Mouse (Mus musculus): ENCODE results near the gene Gm37419. TPM values are rescaled to one million over a fixed set of nuclear protein-coding genes. Genes with fewer than 3 reads are reported as not detected.

Gene Gm37419
- polyA plus RNA-seq, 1 experiment, result not detected

GRCm38 (mm10) chr16:24025442-24025841, 37.2 kb downstream of the Gm37419 start:
- Histone ChIP-seq H3K27me3 (ENCODE audit: control insufficient read depth, insufficient read depth, low read length) (no peaks in the 10 kb centered on the region), H3K4me3 (replicated peaks; ENCODE audit: insufficient read depth, low read depth, low read length) (no peak overlapping the region), H3K4me1 (ENCODE audit: control insufficient read depth, insufficient read depth, low read length) (no peaks in the 10 kb centered on the region), H3K27ac (ENCODE audit: insufficient read depth, low read length) (no peak overlapping the region)
- TF ChIP-seq CTCF (IDR thresholded peaks at IDR 0.05; ENCODE audit: borderline replicate concordance, insufficient read depth, low read depth, low read length), result no peak
- TF ChIP-seq POLR2A (IDR thresholded peaks at IDR 0.05; ENCODE audit: borderline replicate concordance, insufficient read depth, low read length), result no peak
- 76% methylated on average over 7 of the region's 7 CpGs for WGBS
- DNase-seq, result no peak

- Histone ChIP-seq H3K4me3 (replicated peaks; ENCODE audit: insufficient read depth, low read depth, low read length) (no peak overlapping the region), H3K4me1 (ENCODE audit: control insufficient read depth, insufficient read depth, low read length) (no peaks in the 10 kb centered on the region), H3K27ac (ENCODE audit: insufficient read depth, low read length) (no peak overlapping the region), H3K27me3 (ENCODE audit: control insufficient read depth, insufficient read depth, low read length) (no peaks in the 10 kb centered on the region)
- no peak for DNase-seq
- TF ChIP-seq POLR2A (IDR thresholded peaks at IDR 0.05; ENCODE audit: borderline replicate concordance, insufficient read depth, low read length) (no peak), CTCF (IDR thresholded peaks at IDR 0.05; ENCODE audit: borderline replicate concordance, insufficient read depth, low read depth, low read length) (no peak)
- WGBS, result 91% methylated on average over 2 of the region's 2 CpGs
These were observed 41.8 kb downstream of the Gm37419 start for GRCm38 (mm10) chr16:24029965-24030672.

GRCm38 (mm10) chr16:24033259-24033658, 45.0 kb downstream of the Gm37419 start:
- no peak for TF ChIP-seq POLR2A (IDR thresholded peaks at IDR 0.05; ENCODE audit: borderline replicate concordance, insufficient read depth, low read length)
- no peak for TF ChIP-seq CTCF (IDR thresholded peaks at IDR 0.05; ENCODE audit: borderline replicate concordance, insufficient read depth, low read depth, low read length)
- no peaks in the 10 kb centered on the region for H3K27me3 ChIP-seq (ENCODE audit: control insufficient read depth, insufficient read depth, low read length)
- H3K27ac ChIP-seq (ENCODE audit: insufficient read depth, low read length), result no peak overlapping the region
- no peaks in the 10 kb centered on the region for H3K4me1 ChIP-seq (ENCODE audit: control insufficient read depth, insufficient read depth, low read length)
- no peak overlapping the region for H3K4me3 ChIP-seq (replicated peaks; ENCODE audit: insufficient read depth, low read depth, low read length)
- 94% methylated on average over 5 of the region's 5 CpGs for WGBS
- DNase-seq, result no peak

GRCm38 (mm10) chr16:24034450-24034849, 46.2 kb downstream of the Gm37419 start:
- Histone ChIP-seq H3K4me3 (replicated peaks; ENCODE audit: insufficient read depth, low read depth, low read length) (no peak overlapping the region), H3K27ac (ENCODE audit: insufficient read depth, low read length) (no peak overlapping the region), H3K4me1 (ENCODE audit: control insufficient read depth, insufficient read depth, low read length) (no peaks in the 10 kb centered on the region), H3K27me3 (ENCODE audit: control insufficient read depth, insufficient read depth, low read length) (no peaks in the 10 kb centered on the region)
- DNase-seq, result no peak
- 76% methylated on average over 2 of the region's 2 CpGs for WGBS
- TF ChIP-seq CTCF (IDR thresholded peaks at IDR 0.05; ENCODE audit: borderline replicate concordance, insufficient read depth, low read depth, low read length) (no peak), POLR2A (IDR thresholded peaks at IDR 0.05; ENCODE audit: borderline replicate concordance, insufficient read depth, low read length) (no peak)

- H3K4me3 ChIP-seq (replicated peaks; ENCODE audit: insufficient read depth, low read depth, low read length), result no peak overlapping the region
- H3K27ac ChIP-seq (ENCODE audit: insufficient read depth, low read length), result no peak overlapping the region
- no peak for DNase-seq
- no peak for TF ChIP-seq CTCF (IDR thresholded peaks at IDR 0.05; ENCODE audit: borderline replicate concordance, insufficient read depth, low read depth, low read length)
- TF ChIP-seq POLR2A (IDR thresholded peaks at IDR 0.05; ENCODE audit: borderline replicate concordance, insufficient read depth, low read length), result no peak
- H3K4me1 ChIP-seq (ENCODE audit: control insufficient read depth, insufficient read depth, low read length), result no peaks in the 10 kb centered on the region
- H3K27me3 ChIP-seq (ENCODE audit: control insufficient read depth, insufficient read depth, low read length), result no peaks in the 10 kb centered on the region
These were observed 47.5 kb downstream of the Gm37419 start for GRCm38 (mm10) chr16:24035767-24036166.

- H3K27ac ChIP-seq (ENCODE audit: insufficient read depth, low read length), result no peak overlapping the region
- 94% methylated on average over 3 of the region's 3 CpGs for WGBS
- DNase-seq, result no peak
- H3K27me3 ChIP-seq (ENCODE audit: control insufficient read depth, insufficient read depth, low read length), result no peaks in the 10 kb centered on the region
- no peaks in the 10 kb centered on the region for H3K4me1 ChIP-seq (ENCODE audit: control insufficient read depth, insufficient read depth, low read length)
- no peak for TF ChIP-seq CTCF (IDR thresholded peaks at IDR 0.05; ENCODE audit: borderline replicate concordance, insufficient read depth, low read depth, low read length)
- TF ChIP-seq POLR2A (IDR thresholded peaks at IDR 0.05; ENCODE audit: borderline replicate concordance, insufficient read depth, low read length), result no peak
- H3K4me3 ChIP-seq (replicated peaks; ENCODE audit: insufficient read depth, low read depth, low read length), result no peak overlapping the region
These were observed 48.1 kb downstream of the Gm37419 start for GRCm38 (mm10) chr16:24036398-24036797.

Other genes with a start within 250 kb of the Gm37419 start
- 123 and 149 TPM in 2 replicates for gene Sst, start 97.5 kb upstream of the Gm37419 start, polyA plus RNA-seq (2012; rRNA removed)
- not detected in 2 replicates for gene Rtp2, start 56.1 kb upstream of the Gm37419 start, polyA plus RNA-seq (2012; rRNA removed)
- 30.8 and 41.3 TPM in 2 replicates for gene Bcl6, start 370 bp downstream of the Gm37419 start, polyA plus RNA-seq (2012; rRNA removed)